Mouse (Mus musculus) cerebellum, adult (tissue): ENCODE data around the gene Mfsd14a.

Experiments used
- ATAC-seq: cut with Nextera tagmentation; 2 replicates; pipeline ENCODE4 v1.9.2; 2017; ENCODE audit warnings: mild to moderate bottlenecking, moderate library complexity, mixed read lengths; ENCODE audit not compliant: insufficient number of reproducible peaks, low FRiP score, low TSS enrichment

Mfsd14a gene

DNA sequence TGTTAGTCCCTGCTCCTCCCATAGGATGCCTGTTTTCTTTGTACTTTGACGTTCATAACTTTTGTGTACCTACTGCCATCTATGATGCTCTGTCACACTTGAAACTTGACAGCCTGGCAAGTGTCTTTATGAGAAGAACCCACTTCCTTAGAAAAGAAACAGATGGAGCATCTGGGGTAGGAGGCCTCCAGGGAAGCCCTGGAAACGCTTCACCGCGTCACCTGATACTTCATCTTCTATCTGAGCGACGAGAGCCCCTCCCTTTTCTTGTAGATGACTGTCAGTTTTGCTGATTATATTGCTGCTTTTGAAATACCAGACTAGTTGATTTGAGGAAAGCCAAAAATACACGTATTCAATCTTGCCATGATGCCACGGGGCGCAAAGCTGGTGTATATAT, 57.9 kb downstream of the Mfsd14a start:
- ATAC-seq: no peak

- ATAC-seq: no peak
Measured at GRCm38 (mm10) chr3:116601781-116602180, 60.7 kb downstream of the Mfsd14a start.

DNA sequence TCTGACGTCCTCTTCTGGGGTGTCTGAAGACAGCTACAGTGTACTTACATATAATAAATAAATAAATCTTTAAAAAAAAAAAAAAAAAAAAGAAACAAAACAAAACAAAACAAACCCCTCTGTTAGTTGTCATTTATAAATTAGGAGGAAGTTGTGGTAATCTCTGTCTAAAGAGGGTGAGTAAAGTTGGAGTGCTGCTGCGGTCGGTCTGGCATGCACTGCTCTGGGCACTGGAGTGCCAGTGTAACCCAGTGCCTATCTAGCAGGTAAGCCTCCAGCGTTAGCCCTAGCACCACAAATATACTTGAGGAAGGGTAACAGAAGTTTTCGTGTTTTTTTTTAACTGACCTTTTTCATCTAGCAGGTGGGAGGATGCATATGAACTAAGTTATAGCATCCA, 61.5 kb downstream of the Mfsd14a start:
- no peak for ATAC-seq

DNA sequence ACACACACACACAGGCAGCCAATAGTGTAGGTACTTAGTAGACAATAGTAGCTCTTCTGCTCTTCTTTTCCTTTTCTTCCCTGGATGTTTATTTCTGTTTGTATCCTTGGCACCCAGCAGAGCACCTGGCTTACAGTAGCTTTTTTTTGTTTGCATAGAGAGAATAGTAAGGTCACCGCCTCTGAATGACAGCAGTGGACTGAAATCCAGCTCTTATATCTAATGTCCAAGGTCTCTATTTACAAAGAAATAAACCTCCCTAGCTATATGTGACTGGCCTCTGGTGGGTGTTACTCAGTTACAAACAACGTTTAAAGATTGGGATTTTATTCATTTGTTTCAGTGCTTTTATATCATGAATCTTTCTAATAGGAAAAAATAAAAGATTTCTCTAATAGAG, 62.8 kb downstream of the Mfsd14a start:
- ATAC-seq: no peak

DNA sequence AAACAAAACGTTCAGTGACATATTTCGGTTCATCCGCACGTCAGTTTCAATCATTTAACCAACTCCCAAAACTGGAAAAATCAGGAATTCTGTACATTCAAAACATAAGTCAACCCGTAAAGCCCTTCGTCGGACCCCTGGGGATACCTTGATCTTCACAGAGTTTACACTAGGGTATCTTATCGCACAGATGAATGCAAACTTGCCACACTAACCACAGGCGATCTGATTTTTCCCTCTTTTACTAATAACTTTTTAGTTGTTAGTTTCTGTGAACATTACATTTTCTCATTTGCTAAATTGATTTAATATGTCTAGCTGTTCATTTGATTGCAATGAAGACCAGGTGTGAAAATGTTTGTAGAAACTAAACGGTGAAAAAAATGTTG, 66.9 kb downstream of the Mfsd14a start:
- no peak for ATAC-seq

DNA sequence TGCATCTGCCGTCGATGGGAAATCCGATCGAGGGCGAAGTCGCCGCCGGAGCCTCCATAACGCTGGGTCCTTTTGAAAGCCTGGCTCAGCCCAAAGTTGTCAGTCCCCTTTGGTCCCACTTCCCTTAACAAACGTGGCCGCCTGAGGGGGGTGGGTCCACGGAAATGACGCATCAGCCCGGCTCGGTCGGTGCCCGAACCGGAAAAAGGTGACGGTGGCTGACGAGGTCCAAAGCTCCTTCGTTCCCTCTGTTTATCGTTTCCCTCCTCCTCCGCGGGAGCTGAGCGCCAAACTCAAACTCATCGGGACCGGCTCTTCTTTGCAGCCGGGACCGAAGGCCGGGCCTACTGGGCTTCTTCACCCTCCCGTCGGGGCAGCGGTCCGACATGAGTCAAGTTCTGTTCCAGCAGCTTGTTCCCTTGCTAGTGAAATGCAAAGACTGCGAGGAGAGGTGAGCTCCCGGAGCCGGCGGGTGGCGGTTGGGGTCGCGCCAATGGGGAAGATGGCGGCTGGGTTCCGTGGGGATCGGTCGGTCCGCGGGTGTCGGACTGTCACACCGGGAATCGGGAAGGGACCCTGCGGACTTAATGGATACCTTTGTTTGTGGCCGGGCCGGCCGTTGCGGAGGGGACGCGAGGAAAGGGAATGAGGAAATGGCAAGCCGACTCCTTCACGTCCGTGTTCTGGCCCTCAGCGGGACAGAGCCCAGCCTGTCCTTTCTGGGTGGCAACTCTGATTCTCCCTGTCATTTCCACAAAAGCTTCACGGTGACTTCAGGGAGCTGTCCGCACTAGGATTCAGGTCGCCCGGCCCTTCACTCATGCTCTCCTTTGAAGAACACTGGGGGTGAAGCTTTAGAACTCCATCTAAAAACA, 67.5 kb downstream of the Mfsd14a start, which contains the start of gene Sass6:
Gene Sass6, plus strand, starts transcription at position 255 of the 875 bp plus-strand sequence.
- ATAC-seq: peak; percentile 94

- ATAC-seq: peak; percentile 59
Measured at GRCm38 (mm10) chr3:116594076-116594727, 68.3 kb downstream of the Mfsd14a start.

- no peak for ATAC-seq
Measured at GRCm38 (mm10) chr3:116582201-116582600, 80.3 kb downstream of the Mfsd14a start.
